ENCODE assay signal across 22 mouse cellular contexts in genomic region chr13:45796286-45796685, GRCm38 (mm10).
A peak's percentile ranks its signal among the peaks of the same experiment; 100 is the strongest.
DNase-seq lines count a peak whose midpoint lies in the region; ATAC-seq and TF ChIP-seq lines count a peak whose summit lies in the region.
"Had no signal": no experiment of that assay in that cellular context is flagged by ENCODE, and none has a peak within 500 bp of the region (broad histone marks: within the 10 kb centered on the region; RNA-seq: fewer than 3 reads in every experiment).

No protein-coding gene starts in this region.

- H3K27ac ChIP-seq in kidney, adult 2 months (ENCODE audit: insufficient read depth, low read depth, low read length): peak overlapping the region; percentile 57
- H3K27ac ChIP-seq in stomach, postnatal 0 days (replicated peaks): 0 out of 2 replicates have a peak overlapping the region, but pooled peaks have one; percentile 13
- H3K27ac ChIP-seq: embryonic facial prominence, embryonic 12.5 days; forebrain, embryonic 13.5 days; heart, embryonic 15.5 days; hindbrain, embryonic 10.5 days; intestine, embryonic 15.5 days; midbrain, embryonic 12.5 days; neural tube, embryonic 15.5 days had no signal

- no peak for TF ChIP-seq POLR2A in kidney, adult 2 months (IDR thresholded peaks at IDR 0.05; ENCODE audit: low read depth, low read length)

- TF ChIP-seq CTCF in kidney, adult 2 months (conservative IDR thresholded peaks at IDR 0.05; ENCODE audit: insufficient read depth, insufficient read length, low read depth, low read length): no peak
- TF ChIP-seq CTCF in stomach, postnatal 0 days (IDR thresholded peaks at IDR 0.05; ENCODE audit: low read depth): no peak

- WGBS in kidney, adult 2 months: 64% methylated on average over 6 of the region's 6 CpGs
- WGBS in stomach, postnatal 0 days: 49% methylated on average over 6 of the region's 6 CpGs

- peak; percentile 51 for DNase-seq in adrenal gland, postnatal 14 days
- DNase-seq in adrenal gland, postnatal 25 days: no peak
- peak; percentile 41 for DNase-seq in kidney, adult 2 months
- no peak for DNase-seq in kidney, adult 11 months
- peak; percentile 86 for DNase-seq in NIH3T3 (ENCODE audit: low read depth)
- no peak for DNase-seq in stomach, postnatal 0 days (ENCODE audit: low spot score)
- DNase-seq in frontal cortex, adult 2 months (ENCODE audit: extremely low spot score in 1 of 2, low spot score in 1 of 2): no peak
- DNase-seq: cerebellum, adult 18-20 months; cerebellum, postnatal 25 days; left cerebral cortex, postnatal 4 days; liver, postnatal 0 days; lung, postnatal 10 days; right cerebral cortex, adult 18-20 months had no signal

- H3K36me3 ChIP-seq in kidney, adult 2 months (ENCODE audit: control insufficient read depth, insufficient read depth, low read length): peaks cover 4% of the 10 kb centered on the region; the same call in 1 of the 2 replicates
- H3K36me3 ChIP-seq in stomach, postnatal 0 days (ENCODE audit: control insufficient read depth, insufficient read depth, low read length): peaks cover 3% of the 10 kb centered on the region; the same call in 1 of the 2 replicates
- H3K36me3 ChIP-seq: hindbrain, embryonic 10.5 days; intestine, embryonic 15.5 days; midbrain, embryonic 12.5 days had no signal

- H3K9ac ChIP-seq in stomach, postnatal 0 days (ENCODE audit: low read length): no peak overlapping the region
- H3K9ac ChIP-seq: embryonic facial prominence, embryonic 12.5 days; forebrain, embryonic 13.5 days; heart, embryonic 15.5 days; intestine, embryonic 15.5 days; liver, postnatal 0 days; midbrain, embryonic 12.5 days; neural tube, embryonic 15.5 days had no signal

- no peak overlapping the region for H3K4me2 ChIP-seq in stomach, postnatal 0 days (replicated peaks; ENCODE audit: low read depth)
- H3K4me2 ChIP-seq: embryonic facial prominence, embryonic 12.5 days; forebrain, embryonic 13.5 days; heart, embryonic 15.5 days; intestine, embryonic 15.5 days; midbrain, embryonic 12.5 days; neural tube, embryonic 15.5 days had no signal

- H3K9me3 ChIP-seq in stomach, postnatal 0 days (ENCODE audit: control insufficient read depth, low read length): no peaks in the 10 kb centered on the region
- H3K9me3 ChIP-seq: embryonic facial prominence, embryonic 12.5 days; forebrain, embryonic 13.5 days; heart, embryonic 15.5 days; hindbrain, embryonic 10.5 days; intestine, embryonic 15.5 days; midbrain, embryonic 12.5 days; neural tube, embryonic 15.5 days had no signal

- H3K4me3 ChIP-seq in kidney, adult 2 months (ENCODE audit: insufficient read depth, low read depth, low read length): no peak overlapping the region
- no peak overlapping the region for H3K4me3 ChIP-seq in stomach, postnatal 0 days (ENCODE audit: low read depth, low read length)
- H3K4me3 ChIP-seq: embryonic facial prominence, embryonic 12.5 days; erythroblast, embryonic 14.5 days; forebrain, embryonic 13.5 days; heart, embryonic 15.5 days; hindbrain, embryonic 10.5 days; intestine, embryonic 15.5 days; midbrain, embryonic 12.5 days; neural tube, embryonic 15.5 days had no signal

- H3K27me3 ChIP-seq in kidney, adult 2 months (replicated peaks; ENCODE audit: control insufficient read depth, insufficient read depth, low read length): no peaks in the 10 kb centered on the region
- no peaks in the 10 kb centered on the region for H3K27me3 ChIP-seq in stomach, postnatal 0 days (ENCODE audit: control insufficient read depth, insufficient read depth, low read length)
- H3K27me3 ChIP-seq: embryonic facial prominence, embryonic 12.5 days; forebrain, embryonic 13.5 days; heart, embryonic 15.5 days; intestine, embryonic 15.5 days; midbrain, embryonic 12.5 days; neural tube, embryonic 15.5 days had no signal

- ATAC-seq in stomach, postnatal 0 days (ENCODE audit: low FRiP score, low TSS enrichment): no peak
- ATAC-seq: forebrain, embryonic 13.5 days; hindbrain, embryonic 16.5 days; intestine, embryonic 15.5 days; liver, postnatal 0 days had no signal

- H3K4me1 ChIP-seq in kidney, adult 2 months (ENCODE audit: control insufficient read depth, insufficient read depth, low read length): no peaks in the 10 kb centered on the region; the same call in 1 of the 2 replicates
- H3K4me1 ChIP-seq in stomach, postnatal 0 days (replicated peaks; ENCODE audit: control insufficient read depth, insufficient read depth): no peaks in the 10 kb centered on the region
- H3K4me1 ChIP-seq: embryonic facial prominence, embryonic 12.5 days; forebrain, embryonic 13.5 days; hindbrain, embryonic 10.5 days; intestine, embryonic 15.5 days; midbrain, embryonic 12.5 days; neural tube, embryonic 15.5 days had no signal

- TF ChIP-seq EP300 in stomach, postnatal 0 days (optimal IDR thresholded peaks at IDR 0.05): no peak

Comparison
In these comparisons a context has a peak if more than half of its experiments do, and no peak if none do; other contexts are left out.
1. DNase-seq: peak in adrenal gland, postnatal 14 days (single experiment), kidney, adult 2 months (single experiment) and NIH3T3 (single experiment); none in adrenal gland, postnatal 25 days (single experiment), kidney, adult 11 months (single experiment), stomach, postnatal 0 days (single experiment) and frontal cortex, adult 2 months (0 of 2).